Mouse (Mus musculus): ENCODE data around the gene Klk8. TPM values are rescaled to one million over a fixed set of nuclear protein-coding genes. Genes with fewer than 3 reads are reported as not detected.

Gene Klk8
- not detected for polyA plus RNA-seq (2014; fragmentation: Illumina TruSeq; extraction: RNeasy Lipid Tissue Mini Kit (QIAGEN cat#74804); ENCODE audit: low read depth, low replicate concordance)

DNA sequence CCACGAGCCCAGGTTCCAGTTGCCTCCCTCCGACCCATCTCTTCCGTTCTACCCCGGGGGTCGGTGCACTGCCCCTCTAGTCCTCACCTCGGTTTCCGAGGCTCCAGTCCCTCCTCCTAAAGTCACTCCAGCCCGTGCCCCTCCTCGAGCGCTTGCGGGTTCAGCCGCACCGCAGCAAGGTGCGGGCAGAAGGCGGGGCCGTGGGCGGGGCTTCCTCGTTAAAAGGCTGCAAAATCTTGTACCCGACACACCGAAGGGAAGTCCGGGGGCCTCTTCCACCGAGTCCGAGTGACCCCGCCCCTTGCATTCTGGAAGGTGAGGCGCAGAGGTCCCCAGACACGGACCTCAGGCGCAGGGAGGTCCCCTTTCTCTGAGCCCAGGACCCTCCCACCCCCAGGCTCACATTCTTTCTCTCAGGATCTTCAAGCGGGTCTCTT, at the start of gene Klk8:
TSS of gene Klk8 (plus strand) at position 245 of the 437 bp plus-strand sequence.

GRCm38 (mm10) chr7:43768597-43768996, 28.8 kb upstream of the Klk8 start, which contains the start of gene Klk12:
Gene Klk12, plus strand, starts transcription at chr7:43768897.

DNA sequence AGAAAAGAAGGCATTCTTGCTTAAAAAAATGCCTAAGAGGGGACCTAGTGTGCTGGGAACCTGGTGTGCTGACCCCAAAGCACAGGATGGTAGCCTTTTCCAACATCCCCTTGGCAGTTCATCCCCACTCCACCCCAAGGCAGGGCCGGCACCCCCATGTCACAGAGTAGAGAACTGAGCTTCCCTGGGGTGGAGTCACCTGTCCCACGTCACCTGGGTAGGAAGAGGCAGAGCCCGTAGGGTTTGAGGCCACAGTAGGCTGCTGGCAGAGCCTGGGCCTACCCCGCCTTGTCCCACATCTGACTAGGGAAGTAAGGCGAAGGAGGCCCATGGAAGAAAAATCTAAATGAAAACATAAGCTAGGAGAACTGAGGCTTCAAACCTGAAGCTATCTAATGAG, 23.0 kb upstream of the Klk8 start, which contains the start of gene Klk11:
TSS of gene Klk11 (plus strand) at position 241 of the 400 bp plus-strand sequence.

DNA sequence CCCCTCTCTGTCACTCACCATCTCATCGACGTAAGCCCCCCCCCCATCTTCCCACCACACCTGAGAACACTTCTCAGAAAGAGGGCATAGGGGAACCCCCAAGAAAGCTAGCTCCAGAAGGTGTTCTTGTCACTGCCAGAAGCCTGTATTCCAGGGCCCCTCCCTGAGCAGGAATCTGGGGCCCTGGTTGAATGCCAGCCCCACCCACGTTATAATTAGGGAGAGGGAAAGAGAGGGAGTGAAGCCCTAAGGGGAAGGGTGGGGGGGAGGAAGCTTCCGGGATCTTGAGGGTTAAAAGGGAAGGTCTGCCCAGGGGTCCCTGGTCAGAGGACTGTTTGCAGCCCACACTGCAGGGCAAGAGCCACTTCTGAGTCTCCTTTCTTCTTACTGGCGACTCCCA, 16.6 kb upstream of the Klk8 start, which contains the start of gene Klk10:
TSS of gene Klk10 (plus strand) at position 290 of the 400 bp plus-strand sequence.

DNA sequence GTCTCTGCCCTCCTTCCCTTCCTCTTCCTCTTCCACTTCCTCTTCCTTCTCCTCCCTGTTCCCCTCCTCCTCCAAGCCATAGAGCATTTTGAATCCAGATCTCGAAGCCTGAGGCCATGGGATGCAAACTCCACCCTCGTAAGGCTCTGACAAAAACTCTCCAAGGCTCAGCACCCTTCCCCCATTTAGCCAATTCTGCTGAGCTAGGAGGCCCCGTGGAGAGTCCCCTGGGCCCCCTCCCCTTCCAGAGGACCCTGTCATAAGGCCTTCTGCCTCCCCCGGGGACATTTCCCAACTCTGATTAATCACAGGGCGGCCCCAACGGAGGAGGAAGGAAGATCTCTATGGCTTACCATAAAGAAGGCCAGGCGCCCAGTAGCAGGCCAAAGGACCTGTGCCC, 5.8 kb upstream of the Klk8 start, which contains the start of gene Klk9:
TSS of gene Klk9 (plus strand) at position 301 of the 400 bp plus-strand sequence.

DNA sequence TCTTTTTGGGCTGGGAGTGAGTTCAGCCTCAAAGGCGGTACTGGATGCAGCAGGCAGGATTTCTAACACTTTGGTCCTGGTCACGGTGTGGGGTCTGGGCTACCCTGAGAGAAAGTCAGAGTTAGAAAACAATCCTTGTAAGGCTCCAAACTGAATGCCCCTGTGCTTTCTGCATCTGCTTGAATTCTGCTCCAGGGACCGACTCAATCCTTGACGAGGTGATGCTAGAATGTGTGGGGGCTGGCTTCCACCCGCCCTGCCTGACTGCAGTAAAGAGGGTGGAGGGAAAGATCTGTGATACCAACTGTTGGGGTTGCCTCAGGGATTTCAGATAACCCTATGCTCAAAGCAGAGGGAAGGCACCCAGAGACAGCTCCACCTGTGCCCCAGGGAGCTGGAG, 13.6 kb downstream of the Klk8 start, which contains the start of gene Klk7:
TSS of gene Klk7 (plus strand) at position 301 of the 400 bp plus-strand sequence.

DNA sequence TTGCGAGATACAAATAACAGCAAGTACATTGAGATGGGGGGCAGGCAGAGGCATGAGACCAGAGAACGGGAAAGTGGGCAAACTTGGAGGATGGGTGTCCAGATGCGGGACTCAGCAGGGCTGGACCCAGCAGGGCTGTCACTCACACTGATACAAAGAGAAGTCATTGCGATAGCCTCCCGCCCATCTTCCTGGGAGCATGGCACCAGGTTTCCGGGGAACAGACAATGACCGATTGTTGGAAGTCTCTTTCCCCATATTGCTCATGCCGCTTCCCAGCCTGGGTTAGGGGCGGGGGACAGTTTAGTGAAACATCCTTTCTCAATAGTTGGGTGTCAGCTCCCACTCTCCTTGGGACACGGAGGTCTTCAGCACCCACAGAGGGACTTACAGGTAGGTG, 26.8 kb downstream of the Klk8 start, which contains the start of gene Klk6:
TSS of gene Klk6 (plus strand) at position 301 of the 400 bp plus-strand sequence.

GRCm38 (mm10) chr7:43841701-43842100, 44.3 kb downstream of the Klk8 start, which contains the start of gene Klk5:
Gene Klk5, plus strand, starts transcription at chr7:43841971.

Other genes with a start within 250 kb of the Klk8 start
- 2.2 TPM for gene Zfp658, start 235.3 kb upstream of the Klk8 start, polyA plus RNA-seq (2014; fragmentation: Illumina TruSeq; extraction: RNeasy Lipid Tissue Mini Kit (QIAGEN cat#74804); ENCODE audit: low read depth, low replicate concordance)
- 32.9 TPM for gene Zfp719, start 218.0 kb upstream of the Klk8 start, polyA plus RNA-seq (2014; fragmentation: Illumina TruSeq; extraction: RNeasy Lipid Tissue Mini Kit (QIAGEN cat#74804); ENCODE audit: low read depth, low replicate concordance)
- gene Zfp819, start 190.4 kb upstream of the Klk8 start, polyA plus RNA-seq (2014; fragmentation: Illumina TruSeq; extraction: RNeasy Lipid Tissue Mini Kit (QIAGEN cat#74804); ENCODE audit: low read depth, low replicate concordance), result not detected
- gene Ceacam18, start 162.9 kb upstream of the Klk8 start, polyA plus RNA-seq (2014; fragmentation: Illumina TruSeq; extraction: RNeasy Lipid Tissue Mini Kit (QIAGEN cat#74804); ENCODE audit: low read depth, low replicate concordance), result not detected
- gene Siglece, start 137.4 kb upstream of the Klk8 start, polyA plus RNA-seq (2014; fragmentation: Illumina TruSeq; extraction: RNeasy Lipid Tissue Mini Kit (QIAGEN cat#74804); ENCODE audit: low read depth, low replicate concordance), result 0.76 TPM
- 2.8 TPM for gene Ctu1, start 125.6 kb upstream of the Klk8 start, polyA plus RNA-seq (2014; fragmentation: Illumina TruSeq; extraction: RNeasy Lipid Tissue Mini Kit (QIAGEN cat#74804); ENCODE audit: low read depth, low replicate concordance)
- gene Klk14, start 107.2 kb upstream of the Klk8 start, polyA plus RNA-seq (2014; fragmentation: Illumina TruSeq; extraction: RNeasy Lipid Tissue Mini Kit (QIAGEN cat#74804); ENCODE audit: low read depth, low replicate concordance), result not detected
- gene Klk13, start 85.0 kb upstream of the Klk8 start, polyA plus RNA-seq (2014; fragmentation: Illumina TruSeq; extraction: RNeasy Lipid Tissue Mini Kit (QIAGEN cat#74804); ENCODE audit: low read depth, low replicate concordance), result not detected
- not detected for gene Klk12, start 28.7 kb upstream of the Klk8 start, polyA plus RNA-seq (2014; fragmentation: Illumina TruSeq; extraction: RNeasy Lipid Tissue Mini Kit (QIAGEN cat#74804); ENCODE audit: low read depth, low replicate concordance)
- gene Klk11, start 23.0 kb upstream of the Klk8 start, polyA plus RNA-seq (2014; fragmentation: Illumina TruSeq; extraction: RNeasy Lipid Tissue Mini Kit (QIAGEN cat#74804); ENCODE audit: low read depth, low replicate concordance), result not detected
- gene Klk10, start 16.5 kb upstream of the Klk8 start, polyA plus RNA-seq (2014; fragmentation: Illumina TruSeq; extraction: RNeasy Lipid Tissue Mini Kit (QIAGEN cat#74804); ENCODE audit: low read depth, low replicate concordance), result 0.58 TPM
- gene Klk9, start 5.7 kb upstream of the Klk8 start, polyA plus RNA-seq (2014; fragmentation: Illumina TruSeq; extraction: RNeasy Lipid Tissue Mini Kit (QIAGEN cat#74804); ENCODE audit: low read depth, low replicate concordance), result not detected
- not detected for gene Klk7, start 13.7 kb downstream of the Klk8 start, polyA plus RNA-seq (2014; fragmentation: Illumina TruSeq; extraction: RNeasy Lipid Tissue Mini Kit (QIAGEN cat#74804); ENCODE audit: low read depth, low replicate concordance)
- not detected for gene Klk6, start 26.9 kb downstream of the Klk8 start, polyA plus RNA-seq (2014; fragmentation: Illumina TruSeq; extraction: RNeasy Lipid Tissue Mini Kit (QIAGEN cat#74804); ENCODE audit: low read depth, low replicate concordance)
- gene Klk5, start 44.4 kb downstream of the Klk8 start, polyA plus RNA-seq (2014; fragmentation: Illumina TruSeq; extraction: RNeasy Lipid Tissue Mini Kit (QIAGEN cat#74804); ENCODE audit: low read depth, low replicate concordance), result not detected
- not detected for gene Klk4, start 83.6 kb downstream of the Klk8 start, polyA plus RNA-seq (2014; fragmentation: Illumina TruSeq; extraction: RNeasy Lipid Tissue Mini Kit (QIAGEN cat#74804); ENCODE audit: low read depth, low replicate concordance)
- gene Klk15, start 136.2 kb downstream of the Klk8 start, polyA plus RNA-seq (2014; fragmentation: Illumina TruSeq; extraction: RNeasy Lipid Tissue Mini Kit (QIAGEN cat#74804); ENCODE audit: low read depth, low replicate concordance), result not detected
- gene Klk1b8, start 153.1 kb downstream of the Klk8 start, polyA plus RNA-seq (2014; fragmentation: Illumina TruSeq; extraction: RNeasy Lipid Tissue Mini Kit (QIAGEN cat#74804); ENCODE audit: low read depth, low replicate concordance), result not detected
- gene Klk1b1, start 169.2 kb downstream of the Klk8 start, polyA plus RNA-seq (2014; fragmentation: Illumina TruSeq; extraction: RNeasy Lipid Tissue Mini Kit (QIAGEN cat#74804); ENCODE audit: low read depth, low replicate concordance), result not detected
- gene Klk1b9, start 178.5 kb downstream of the Klk8 start, polyA plus RNA-seq (2014; fragmentation: Illumina TruSeq; extraction: RNeasy Lipid Tissue Mini Kit (QIAGEN cat#74804); ENCODE audit: low read depth, low replicate concordance), result not detected
- gene Klk1b11, start 198.3 kb downstream of the Klk8 start, polyA plus RNA-seq (2014; fragmentation: Illumina TruSeq; extraction: RNeasy Lipid Tissue Mini Kit (QIAGEN cat#74804); ENCODE audit: low read depth, low replicate concordance), result not detected
- not detected for gene Klk1b26, start 214.6 kb downstream of the Klk8 start, polyA plus RNA-seq (2014; fragmentation: Illumina TruSeq; extraction: RNeasy Lipid Tissue Mini Kit (QIAGEN cat#74804); ENCODE audit: low read depth, low replicate concordance)

Data from adrenal gland, adult 10 weeks (tissue).